ENCODE assay signal across 29 mouse cellular contexts in genomic region chr9:45358356-45358755, GRCm38 (mm10). TPM values are rescaled to one million over a fixed set of nuclear protein-coding genes. Genes with fewer than 3 reads are reported as not detected.
DNase-seq lines count a peak whose midpoint lies in the region; ATAC-seq lines count a peak whose summit lies in the region.
"Had no signal": no experiment of that assay in that cellular context is flagged by ENCODE, and none has a peak within 500 bp of the region (broad histone marks: within the 10 kb centered on the region; RNA-seq: fewer than 3 reads in every experiment).

No protein-coding gene starts in this region.

- H3K4me2 ChIP-seq in limb, embryonic 11.5 days (ENCODE audit: low read depth, severe bottlenecking): no peak overlapping the region
- H3K4me2 ChIP-seq: embryonic facial prominence, embryonic 13.5 days; forebrain, embryonic 13.5 days; heart, embryonic 12.5 days; heart, embryonic 15.5 days; hindbrain, embryonic 13.5 days; intestine, embryonic 15.5 days had no signal

- H3K36me3 ChIP-seq in limb, embryonic 11.5 days (ENCODE audit: control insufficient read depth, insufficient read depth, low read length): no peaks in the 10 kb centered on the region
- H3K36me3 ChIP-seq: embryonic facial prominence, embryonic 13.5 days; forebrain, embryonic 10.5 days; G1E; heart, embryonic 12.5 days; heart, embryonic 15.5 days; hindbrain, embryonic 10.5 days; hindbrain, embryonic 13.5 days; intestine, embryonic 15.5 days had no signal

- no peaks in the 10 kb centered on the region for H3K27me3 ChIP-seq in limb, embryonic 11.5 days (ENCODE audit: control insufficient read depth, insufficient read depth, low read length)
- H3K27me3 ChIP-seq: embryonic facial prominence, embryonic 13.5 days; forebrain, embryonic 13.5 days; heart, embryonic 12.5 days; heart, embryonic 15.5 days; hindbrain, embryonic 13.5 days; intestine, embryonic 15.5 days had no signal

- DNase-seq in embryo, embryonic 11 days: peak; percentile 27
- no peak for DNase-seq in embryo, embryonic 9.5 days (ENCODE audit: extremely low spot score)
- peak; percentile 55 for DNase-seq in forelimb bud, embryonic 11.5 days (ENCODE audit: low read depth, low spot score)
- peak; percentile 32 for DNase-seq in limb, embryonic 11.5 days (ENCODE audit: low spot score)
- DNase-seq in right cerebral cortex, postnatal 25 days: no peak
- no peak for DNase-seq in yolk sac, embryonic 10.5 days (ENCODE audit: low spot score)
- DNase-seq: adrenal gland, postnatal 10 days; adrenal gland, postnatal 36 days; B cell, adult 2 months; cerebellum, adult 18-20 months; cerebellum, adult 9-10 months; cerebellum, postnatal 14 days; gastrocnemius, postnatal 25 days; heart, adult 18-20 months; heart, postnatal 10 days; heart, postnatal 36 days had no signal

- H3K27ac ChIP-seq in limb, embryonic 11.5 days (replicated peaks; ENCODE audit: low read depth, low read length): no peak overlapping the region
- H3K27ac ChIP-seq: embryonic facial prominence, embryonic 13.5 days; forebrain, embryonic 10.5 days; forebrain, embryonic 13.5 days; heart, embryonic 15.5 days; hindbrain, embryonic 10.5 days; hindbrain, embryonic 13.5 days; intestine, embryonic 15.5 days had no signal

- peaks cover 2% of the 10 kb centered on the region; the same call in 1 of the 2 replicates for H3K4me1 ChIP-seq in limb, embryonic 11.5 days (ENCODE audit: control insufficient read depth, insufficient read depth, low read length)
- H3K4me1 ChIP-seq: forebrain, embryonic 13.5 days; hindbrain, embryonic 10.5 days; intestine, embryonic 15.5 days had no signal

- no peaks in the 10 kb centered on the region for H3K9me3 ChIP-seq in limb, embryonic 11.5 days (ENCODE audit: control insufficient read depth, low read length)
- H3K9me3 ChIP-seq: embryonic facial prominence, embryonic 13.5 days; forebrain, embryonic 10.5 days; forebrain, embryonic 13.5 days; G1E; heart, embryonic 12.5 days; heart, embryonic 15.5 days; hindbrain, embryonic 10.5 days; hindbrain, embryonic 13.5 days; intestine, embryonic 15.5 days had no signal

- no peak for ATAC-seq in limb, embryonic 11.5 days (ENCODE audit: insufficient number of reproducible peaks, low FRiP score, low TSS enrichment, low read depth)
- ATAC-seq: forebrain, embryonic 13.5 days; forebrain, embryonic 16.5 days; hindbrain, embryonic 16.5 days; intestine, embryonic 15.5 days; Patski had no signal

- H3K9ac ChIP-seq in limb, embryonic 11.5 days (ENCODE audit: low read length): no peak overlapping the region
- H3K9ac ChIP-seq: embryonic facial prominence, embryonic 13.5 days; forebrain, embryonic 13.5 days; heart, embryonic 12.5 days; heart, embryonic 15.5 days; hindbrain, embryonic 13.5 days; intestine, embryonic 15.5 days had no signal

- 45% methylated on average over 7 of the region's 7 CpGs for WGBS in limb, embryonic 11.5 days

- no peak overlapping the region for H3K4me3 ChIP-seq in limb, embryonic 11.5 days (ENCODE audit: low read depth, low read length)
- H3K4me3 ChIP-seq: embryonic facial prominence, embryonic 13.5 days; forebrain, embryonic 10.5 days; forebrain, embryonic 13.5 days; heart, embryonic 12.5 days; heart, embryonic 15.5 days; hindbrain, embryonic 10.5 days; hindbrain, embryonic 13.5 days; intestine, embryonic 15.5 days had no signal

RNA-seq across cellular contexts. Expression of gene Fxyd6, which starts 11.6 kb away (rescaled TPM):
- polyA plus RNA-seq in limb, embryonic 11.5 days (2014; fragmentation: Nextera tagmentation; extraction: Ambion mirVana): 74.7 and 84.9 TPM in 2 replicates
- polyA plus RNA-seq: G1E had no signal

RNA-seq across cellular contexts. Expression of gene Tmprss13, which starts 39.5 kb away (rescaled TPM):
- 0.63 and 0.77 TPM in 2 replicates for polyA plus RNA-seq in limb, embryonic 11.5 days (2014; fragmentation: Nextera tagmentation; extraction: Ambion mirVana)
- polyA plus RNA-seq: forebrain, embryonic 10.5 days; forebrain, embryonic 13.5 days; forebrain, embryonic 16.5 days; frontal cortex, adult 2 months; G1E; heart, embryonic 12.5 days; hindbrain, embryonic 13.5 days; Patski had no signal

RNA-seq across cellular contexts. Expression of gene Fxyd2, which starts 41.1 kb away (rescaled TPM):
- polyA plus RNA-seq in limb, embryonic 11.5 days (2014; fragmentation: Nextera tagmentation; extraction: Ambion mirVana): 0.56 and 0.91 TPM in 2 replicates
- polyA plus RNA-seq: G1E had no signal

Comparison
In these comparisons a context has a peak if more than half of its experiments do, and no peak if none do; other contexts are left out.
1. DNase-seq: peak in embryo, embryonic 11 days (single experiment), forelimb bud, embryonic 11.5 days (single experiment) and limb, embryonic 11.5 days (single experiment); none in embryo, embryonic 9.5 days (single experiment), right cerebral cortex, postnatal 25 days (single experiment) and yolk sac, embryonic 10.5 days (single experiment).